Mouse (Mus musculus): ENCODE data around the gene Gstz1.

DNA sequence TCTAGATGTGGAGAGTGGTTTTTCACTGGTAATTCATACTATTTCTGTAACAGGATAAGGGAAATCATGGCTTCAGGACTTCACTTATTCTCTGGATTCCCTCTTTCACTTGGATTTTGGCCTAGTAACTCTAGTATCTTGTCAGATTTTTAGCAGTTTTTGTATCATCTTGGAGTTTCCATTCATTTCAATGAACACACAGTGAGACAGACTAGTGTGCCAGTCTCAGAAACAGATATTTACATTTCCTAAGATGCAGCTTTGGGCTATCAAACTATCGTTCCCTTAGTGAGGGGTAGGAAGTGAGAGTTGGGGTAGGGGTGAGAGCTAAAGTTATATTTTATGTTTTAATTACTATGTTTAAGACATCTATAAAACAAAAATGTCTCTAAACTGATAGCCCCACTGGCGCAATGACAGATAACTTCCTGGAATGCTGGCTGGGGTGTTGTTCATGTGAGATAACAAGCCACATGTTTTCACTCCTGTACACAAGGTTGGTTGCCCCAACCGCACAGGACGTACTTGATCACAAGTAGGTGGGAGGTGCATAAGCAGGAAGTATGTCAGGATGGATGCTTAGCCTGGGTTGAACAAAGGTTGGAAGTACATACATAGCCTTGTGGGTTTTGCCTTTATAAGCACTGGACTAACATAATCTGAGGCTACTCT is 24.9 kb upstream of the Gstz1 start:
- TF ChIP-seq POLR2A (IDR thresholded peaks at IDR 0.05; ENCODE audit: low read depth, low read length) (no peak), CTCF (conservative IDR thresholded peaks at IDR 0.05 in 1 of 2, IDR thresholded peaks at IDR 0.05 in 1 of 2; ENCODE audit: low read depth in 2 of 2, low read length in 2 of 2) (no peak), ZNF384 (IDR thresholded peaks at IDR 0.05; ENCODE audit: low read depth, low read length) (no peak), USF1 (IDR thresholded peaks at IDR 0.05; ENCODE audit: low read depth, low read length) (no peak), UBTF (IDR thresholded peaks at IDR 0.05; ENCODE audit: low read depth, low read length) (no peak), ELF1 (IDR thresholded peaks at IDR 0.05; ENCODE audit: low read depth, low read length) (no peak), GABPA (IDR thresholded peaks at IDR 0.05; ENCODE audit: insufficient replicate concordance, low read depth, low read length) (no peak), ETS1 (conservative IDR thresholded peaks at IDR 0.05; ENCODE audit: low read depth, low read length) (no peak)

Data from CH12.LX (cell line).